Mouse (Mus musculus) heart, postnatal 36 days (tissue): ENCODE data around the gene Zkscan14. TPM values are rescaled to one million over a fixed set of nuclear protein-coding genes. Genes with fewer than 3 reads are reported as not detected.

Source experiments
- total RNA-seq, 2 experiments: library from RNA; stranded (reverse); gene quantifications; 2 replicates each; pipeline ENCODE4 v1.2.3; 2021

The Zkscan14 gene
- total RNA-seq, 2 experiments from 2014 or later, result 6.5 to 8.5 TPM

Other genes with a start within 250 kb of the Zkscan14 start
- gene Smurf1, start 236.0 kb downstream of the Zkscan14 start, total RNA-seq, result 10 to 100 TPM; 24.6 to 27.2 TPM
- gene Gm4871, start 169.1 kb downstream of the Zkscan14 start, total RNA-seq, result not detected
- gene 1700018F24Rik, start 158.9 kb downstream of the Zkscan14 start, total RNA-seq, result not detected
- gene Arpc1a, start 118.0 kb downstream of the Zkscan14 start, total RNA-seq, result 10 to 100 TPM; 63.4 to 64.3 TPM
- not detected for gene Kpna7, start 117.8 kb downstream of the Zkscan14 start, total RNA-seq
- gene Arpc1b, start 87.7 kb downstream of the Zkscan14 start, total RNA-seq, result 10 to 100 TPM; 71.7 to 84.7 TPM
- gene Pdap1, start 61.6 kb downstream of the Zkscan14 start, total RNA-seq, result 10 to 100 TPM; 39.3 to 45.7 TPM
- 10 to 100 TPM; 59.5 to 61.1 TPM for gene Bud31, start 61.5 kb downstream of the Zkscan14 start, total RNA-seq
- 10 to 100 TPM; 28.5 to 42.2 TPM for gene Ptcd1, start 34.8 kb downstream of the Zkscan14 start, total RNA-seq
- 10 to 100 TPM; 11.4 to 11.7 TPM for gene Cpsf4, start 34.7 kb downstream of the Zkscan14 start, total RNA-seq
- gene Atp5j2, start 9.8 kb downstream of the Zkscan14 start, total RNA-seq, result 1,000 to 10,000 TPM; 1,102 to 1,127 TPM
- 10 to 100 TPM in 1 of 2 experiments, 1 to 10 TPM in 1; 9.5 to 10.1 TPM for gene Zkscan5, start 2.7 kb upstream of the Zkscan14 start, total RNA-seq
- gene Zfp655, start 29.8 kb upstream of the Zkscan14 start, total RNA-seq, result 10 to 100 TPM; 27.7 to 31.3 TPM
- gene Zscan25, start 78.6 kb upstream of the Zkscan14 start, total RNA-seq, result 10 to 100 TPM in 1 of 2 experiments, 1 to 10 TPM in 1; 10.0 to 11.1 TPM
- gene Cyp3a57, start 143.4 kb upstream of the Zkscan14 start, total RNA-seq, result not detected